Mouse (Mus musculus) spleen, postnatal 4 days (tissue): ENCODE data around the gene Ecpas.

Source experiments
- DNase-seq, 2 experiments: peaks; one replicate each; pipeline ENCODE4 v3.0.0; 2022; ENCODE audit warnings: low spot score in 2 of 2

The Ecpas gene

GRCm38 (mm10) chr4:58912629-58913335, at the start of gene Ecpas:
Ecpas (minus strand) TSS chr4:58912749.
- peak; percentile 84 to 92 for DNase-seq

GRCm38 (mm10) chr4:58961719-58962118, 49.2 kb upstream of the Ecpas start:
- DNase-seq, result no peak

GRCm38 (mm10) chr4:58952630-58953029, 40.1 kb upstream of the Ecpas start:
- DNase-seq, result no peak

GRCm38 (mm10) chr4:58948391-58948790, 35.8 kb upstream of the Ecpas start:
- no peak for DNase-seq

- no peak for DNase-seq
These were observed 32.1 kb upstream of the Ecpas start for GRCm38 (mm10) chr4:58944695-58945094.

GRCm38 (mm10) chr4:58944206-58944553, 31.6 kb upstream of the Ecpas start:
- DNase-seq, result no peak

- DNase-seq, result peak; percentile 51 to 83
These were observed 31.1 kb upstream of the Ecpas start, which contains the start of gene Zkscan16 for GRCm38 (mm10) chr4:58943420-58944205. Zkscan16 (plus strand) TSS chr4:58943628.

GRCm38 (mm10) chr4:58942942-58943341, 30.4 kb upstream of the Ecpas start:
- no peak for DNase-seq

GRCm38 (mm10) chr4:58941638-58942037, 29.1 kb upstream of the Ecpas start:
- no peak for DNase-seq

GRCm38 (mm10) chr4:58935846-58936245, 23.3 kb upstream of the Ecpas start:
- no peak for DNase-seq

GRCm38 (mm10) chr4:58934746-58935476, 22.4 kb upstream of the Ecpas start:
- DNase-seq, result no peak

GRCm38 (mm10) chr4:58934308-58934707, 21.8 kb upstream of the Ecpas start:
- DNase-seq, result no peak

- DNase-seq, result no peak
These were observed 20.0 kb upstream of the Ecpas start for GRCm38 (mm10) chr4:58932541-58932940.

- DNase-seq, result peak in 1 of 2 experiments; percentile 58
These were observed 15.1 kb upstream of the Ecpas start for GRCm38 (mm10) chr4:58927661-58928060.

- DNase-seq, result peak in 1 of 2 experiments; percentile 38
These were observed 13.6 kb upstream of the Ecpas start for GRCm38 (mm10) chr4:58926120-58926519.

- peak in 1 of 2 experiments; percentile 49 for DNase-seq
These were observed 13.1 kb upstream of the Ecpas start for GRCm38 (mm10) chr4:58925664-58926063.

GRCm38 (mm10) chr4:58923933-58924332, 11.4 kb upstream of the Ecpas start:
- DNase-seq, result peak in 1 of 2 experiments; percentile 56

GRCm38 (mm10) chr4:58915081-58915826, 2.7 kb upstream of the Ecpas start:
- no peak for DNase-seq

GRCm38 (mm10) chr4:58913336-58914026, 932 bp upstream of the Ecpas start:
- DNase-seq, result no peak

GRCm38 (mm10) chr4:58911831-58912628, 519 bp downstream of the Ecpas start:
- DNase-seq, result peak; percentile 62 to 84
